Mouse (Mus musculus) kidney, postnatal 10 days (tissue): Measurements from ENCODE around the gene Fndc1.
A peak's percentile ranks its signal among the peaks of the same experiment; 100 is the strongest.

Source experiments
- DNase-seq: peaks from one replicate; pipeline ENCODE4 v3.0.0; 2021; ENCODE audit warnings: mixed read lengths

Fndc1 gene

DNA sequence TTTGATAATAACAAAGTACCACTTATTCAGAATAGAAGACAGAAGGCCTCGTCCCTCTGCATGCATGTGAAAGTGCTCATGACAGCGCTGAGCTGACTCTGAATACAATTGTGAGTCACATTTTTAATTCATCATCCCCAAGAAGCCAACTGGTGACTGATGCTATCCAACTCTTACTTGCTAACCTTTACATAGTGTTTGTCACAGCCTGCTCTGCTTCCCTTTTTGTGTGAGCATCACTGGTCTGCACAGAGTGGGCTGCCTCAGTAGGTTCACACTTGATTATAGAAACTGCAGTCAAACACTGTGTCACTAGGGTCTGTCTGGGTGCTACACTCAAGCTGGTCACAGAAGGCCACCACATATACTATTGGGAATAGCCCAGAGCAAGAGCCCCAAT, 10.5 kb downstream of the Fndc1 start:
- no peak for DNase-seq

GRCm38 (mm10) chr17:7814433-7814832, 12.7 kb downstream of the Fndc1 start:
- no peak for DNase-seq

- no peak for DNase-seq
Observed at GRCm38 (mm10) chr17:7808043-7808442, 19.1 kb downstream of the Fndc1 start.

DNA sequence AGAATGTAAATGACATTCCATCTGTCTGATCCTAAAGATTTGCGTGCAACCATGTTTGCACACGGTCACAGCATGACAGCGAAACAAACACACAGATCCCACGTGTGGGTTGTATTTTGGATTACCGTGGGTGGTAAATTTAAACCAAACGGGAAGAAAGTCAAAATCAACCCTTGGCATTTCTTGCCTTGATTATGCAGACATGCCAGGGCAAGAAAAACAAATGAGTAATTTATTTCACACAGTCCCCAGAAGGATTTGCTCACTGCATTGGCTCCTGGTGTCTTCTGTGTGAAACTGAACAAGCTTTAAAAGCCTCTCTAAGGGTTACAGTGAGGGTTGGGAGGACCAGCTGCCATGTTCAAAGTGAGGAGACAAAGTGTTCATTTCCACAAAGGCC, 22.0 kb downstream of the Fndc1 start:
- no peak for DNase-seq

GRCm38 (mm10) chr17:7802483-7802882, 24.6 kb downstream of the Fndc1 start:
- no peak for DNase-seq

- no peak for DNase-seq
Observed at GRCm38 (mm10) chr17:7799894-7800293, 27.2 kb downstream of the Fndc1 start.

GRCm38 (mm10) chr17:7795584-7795983, 31.5 kb downstream of the Fndc1 start:
- DNase-seq: peak; percentile 25

GRCm38 (mm10) chr17:7795168-7795567, 31.9 kb downstream of the Fndc1 start:
- DNase-seq: no peak

GRCm38 (mm10) chr17:7794093-7794492, 33.0 kb downstream of the Fndc1 start:
- peak; percentile 22 for DNase-seq

DNA sequence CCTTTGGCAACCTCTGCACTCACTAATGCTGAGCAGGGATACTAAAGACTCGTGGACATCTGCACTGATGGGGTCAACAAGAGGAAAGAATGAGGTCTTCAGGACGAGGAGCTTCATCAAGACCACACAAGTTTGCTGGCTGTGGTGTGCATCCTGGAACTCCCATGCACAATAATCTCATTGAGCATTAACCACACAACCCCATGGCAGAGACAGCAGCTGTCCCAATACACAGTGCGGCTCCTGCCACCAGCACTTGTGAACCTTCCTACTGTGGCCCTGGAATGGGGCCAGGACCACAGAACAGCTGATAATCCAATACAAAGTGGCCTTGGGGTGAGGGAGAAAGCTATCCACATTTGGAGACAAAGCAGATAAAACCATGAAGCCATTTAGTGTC, 36.6 kb downstream of the Fndc1 start:
- peak; percentile 4 for DNase-seq

- no peak for DNase-seq
Observed at GRCm38 (mm10) chr17:7774101-7774500, 53.0 kb downstream of the Fndc1 start.

GRCm38 (mm10) chr17:7759786-7760185, 67.3 kb downstream of the Fndc1 start:
- DNase-seq: no peak

GRCm38 (mm10) chr17:7755001-7755400, 72.1 kb downstream of the Fndc1 start:
- DNase-seq: no peak

- DNase-seq: no peak
Observed at GRCm38 (mm10) chr17:7753383-7753782, 73.7 kb downstream of the Fndc1 start.

GRCm38 (mm10) chr17:7749051-7749815, 77.9 kb downstream of the Fndc1 start:
- no peak for DNase-seq

GRCm38 (mm10) chr17:7746841-7747240, 80.3 kb downstream of the Fndc1 start:
- DNase-seq: no peak

- no peak for DNase-seq
Observed at GRCm38 (mm10) chr17:7744976-7745375, 82.1 kb downstream of the Fndc1 start.

DNA sequence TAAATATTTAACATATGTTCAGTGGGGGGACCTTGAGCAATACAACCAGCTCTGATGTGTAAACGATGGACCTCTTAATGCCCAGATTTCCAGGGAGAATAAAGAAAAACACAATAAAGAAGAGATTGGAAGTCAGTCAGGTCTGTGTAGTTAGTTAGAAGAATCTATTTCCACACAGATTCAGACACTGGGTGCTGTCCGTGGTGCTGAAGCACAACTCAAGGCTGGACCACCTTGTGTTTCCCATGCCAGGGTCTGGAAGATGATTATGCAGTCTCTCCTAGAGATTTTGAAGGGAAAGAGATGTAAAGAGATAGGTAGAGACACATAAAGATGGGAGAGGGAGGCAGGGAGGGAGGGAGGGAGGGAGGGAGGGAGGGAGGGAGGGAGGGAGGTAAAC, 86.1 kb downstream of the Fndc1 start:
- peak; percentile 88 for DNase-seq

DNA sequence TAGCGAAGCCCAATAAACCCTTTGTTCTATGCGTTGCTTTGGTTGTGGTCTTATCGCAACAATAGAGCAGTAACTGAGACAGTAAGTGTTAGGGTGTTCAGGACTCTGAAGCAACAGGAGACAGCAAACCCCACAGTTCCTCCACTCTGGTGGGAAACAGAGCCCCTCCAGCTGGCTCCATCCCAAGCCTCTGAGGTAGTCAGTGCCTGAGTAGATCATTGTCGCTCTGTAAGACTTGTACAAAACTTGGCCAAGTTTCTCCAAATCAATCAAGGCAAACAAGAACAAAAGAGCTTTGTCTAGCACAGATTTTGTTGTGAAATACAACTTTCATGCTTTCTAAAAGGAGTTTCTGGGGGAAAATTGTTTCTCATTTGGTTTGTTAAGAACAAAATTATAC, 104.1 kb downstream of the Fndc1 start:
- DNase-seq: no peak

GRCm38 (mm10) chr17:7718886-7719285, 108.2 kb downstream of the Fndc1 start:
- DNase-seq: no peak

DNA sequence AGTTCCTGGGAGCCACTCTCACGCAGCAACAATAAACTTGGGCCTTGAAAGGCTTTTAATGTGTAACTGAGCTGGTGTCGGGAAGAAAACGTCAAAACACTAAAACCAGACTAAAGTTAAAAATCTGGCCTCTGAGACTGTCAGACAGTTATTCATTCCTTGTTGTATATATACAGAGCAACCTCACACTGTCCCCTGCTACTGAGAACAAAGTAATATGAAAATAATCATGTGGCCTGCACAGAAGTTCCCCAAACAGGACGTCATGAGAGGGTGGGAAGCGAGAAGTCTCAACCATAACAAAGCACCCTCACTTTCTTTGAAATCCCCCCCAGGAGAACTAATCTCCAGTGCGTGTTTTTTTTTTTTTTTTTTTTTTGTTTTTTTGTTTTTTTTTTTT, 109.2 kb downstream of the Fndc1 start:
- no peak for DNase-seq

DNA sequence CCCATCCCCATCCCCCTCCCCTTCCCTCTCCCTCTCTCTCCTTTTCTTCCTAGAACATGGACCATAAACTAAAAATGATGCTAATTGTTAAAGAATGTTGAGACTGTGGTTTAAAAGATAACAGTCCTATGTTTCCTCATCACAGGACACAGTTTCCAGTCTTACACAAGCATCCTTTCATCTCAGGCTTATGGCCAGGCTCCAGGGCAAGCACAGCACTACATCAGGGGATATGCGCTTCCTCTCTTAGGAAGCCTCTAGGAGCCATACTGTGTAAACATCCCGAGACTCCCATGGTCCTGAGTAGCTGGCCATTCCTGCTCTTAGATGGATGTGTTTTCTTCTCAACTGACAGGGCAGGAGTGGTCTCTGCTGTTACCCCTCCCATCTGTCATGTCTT, 114.1 kb downstream of the Fndc1 start:
- no peak for DNase-seq

DNA sequence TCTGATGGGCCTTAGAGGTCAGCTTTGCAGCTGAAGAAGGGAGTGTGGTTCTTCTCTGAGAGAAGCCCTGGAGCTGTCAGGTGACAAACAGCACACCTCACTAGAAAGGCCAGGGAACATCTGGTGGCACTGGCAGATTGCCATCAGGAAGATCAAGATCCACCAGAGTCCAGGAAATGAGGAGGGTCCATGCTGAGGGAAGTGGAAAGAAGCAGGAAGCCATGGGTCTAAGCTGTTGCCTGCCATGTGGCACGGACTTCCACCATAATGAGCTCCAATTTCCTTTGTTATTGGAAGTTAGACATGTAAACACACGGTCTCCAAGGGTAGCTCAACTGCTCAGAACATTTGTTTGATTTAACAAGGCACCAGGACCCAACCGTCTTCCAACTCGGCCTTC, 120.0 kb downstream of the Fndc1 start:
- peak; percentile 18 for DNase-seq

GRCm38 (mm10) chr17:7690271-7690670, 136.8 kb downstream of the Fndc1 start:
- DNase-seq: no peak
